Mouse (Mus musculus) MEL (cell line): ENCODE results near the gene Kctd11. TPM values are rescaled to one million over a fixed set of nuclear protein-coding genes. Genes with fewer than 3 reads are reported as not detected.

Experiments
- DNase-seq: peaks from one replicate; pipeline ENCODE4 v3.0.0; 2011; ENCODE audit warnings: low read depth, low spot score
- H3K27ac ChIP-seq: 2 replicates; pipeline ENCODE4 v1.5.1; 2012; ENCODE audit warnings: low read depth, mild to moderate bottlenecking, control low read depth, low read length, moderate library complexity; ENCODE audit not compliant: control insufficient read depth
- H3K27me3 ChIP-seq, 2 experiments: fragments of 150-350 bp in 1 of 2; sonication (generic) in 1 of 2; 2 replicates each; pipeline ENCODE4 v1.6.1; 2012; ENCODE audit warnings: low read length in 2 of 2, mild to moderate bottlenecking in 2 of 2, improper control_type of control experiment in 1 of 2, moderate library complexity in 1 of 2; ENCODE audit not compliant: insufficient read depth in 2 of 2, control insufficient read depth in 1 of 2
- H3K36me3 ChIP-seq, 2 experiments: 2 replicates each; pipeline ENCODE4 v1.6.1; 2012 to 2014; ENCODE audit warnings: low read length in 2 of 2, improper control_type of control experiment in 1 of 2, inconsistent platforms in 1 of 2, mild to moderate bottlenecking in 1 of 2; ENCODE audit not compliant: insufficient read depth in 2 of 2, control insufficient read depth in 1 of 2
- H3K4me1 ChIP-seq, 2 experiments: fragments of 150-350 bp in 1 of 2; sonication (generic) in 1 of 2; 2 replicates each; pipeline ENCODE4 v1.6.1; 2012; ENCODE audit warnings: low read length in 2 of 2, improper control_type of control experiment in 1 of 2, mild to moderate bottlenecking in 1 of 2; ENCODE audit not compliant: insufficient read depth in 2 of 2, control insufficient read depth in 1 of 2
- H3K4me3 ChIP-seq, 2 experiments: fragments of 150-350 bp in 1 of 2; sonication (generic) in 1 of 2; 2 replicates each; pipeline ENCODE4 v1.5.1; 2012; ENCODE audit warnings: low read depth in 2 of 2, low read length in 2 of 2, mild to moderate bottlenecking in 2 of 2, moderate library complexity in 2 of 2, control low read depth in 1 of 2, improper control_type of control experiment in 1 of 2; ENCODE audit not compliant: control insufficient read depth in 1 of 2, insufficient read depth in 1 of 2
- H3K79me2 ChIP-seq: 2 replicates; pipeline ENCODE4 v1.6.1; 2012; ENCODE audit warnings: mild to moderate bottlenecking, low read length, moderate library complexity; ENCODE audit not compliant: control insufficient read depth, poor library complexity, insufficient read depth
- H3K9ac ChIP-seq: 2 replicates; pipeline ENCODE4 v1.6.1; 2012; ENCODE audit warnings: low read depth, mild to moderate bottlenecking, control low read depth, low read length, moderate library complexity; ENCODE audit not compliant: control insufficient read depth, poor library complexity, severe bottlenecking
- H3K9me3 ChIP-seq: fragments of 150-350 bp; sonication (generic); replicated peaks from 2 replicates; pipeline ENCODE4 v1.6.1; 2012; ENCODE audit warnings: mild to moderate bottlenecking, low read length, improper control_type of control experiment, moderate library complexity; ENCODE audit not compliant: insufficient read depth
- BHLHE40 ChIP-seq: IDR thresholded peaks from 2 replicates; pipeline ENCODE4 v1.6.1; 2012; ENCODE audit warnings: low read depth, mild to moderate bottlenecking, inconsistent platforms, low read length, improper control_type of control experiment, borderline replicate concordance
- CHD1 ChIP-seq: IDR thresholded peaks from 2 replicates; pipeline ENCODE4 v1.6.1; 2012; ENCODE audit warnings: low read depth, mild to moderate bottlenecking, inconsistent platforms, low read length, improper control_type of control experiment
- CHD2 ChIP-seq: IDR thresholded peaks from 2 replicates; pipeline ENCODE4 v1.6.1; 2011; ENCODE audit warnings: low read length, improper control_type of control experiment
- E2F4 ChIP-seq: IDR thresholded peaks from 2 replicates; pipeline ENCODE4 v1.6.1; 2011; ENCODE audit warnings: low read depth, low read length, improper control_type of control experiment, borderline replicate concordance
- ELF1 ChIP-seq: IDR thresholded peaks from 2 replicates; pipeline ENCODE4 v1.6.1; 2014; ENCODE audit warnings: low read depth, mild to moderate bottlenecking, inconsistent platforms, low read length, improper control_type of control experiment, moderate library complexity
- EP300 ChIP-seq, 2 experiments: IDR thresholded peaks; 2 replicates each; pipeline ENCODE4 v1.6.1; 2011; ENCODE audit warnings: improper control_type of control experiment in 2 of 2, low read length in 2 of 2, low read depth in 1 of 2, mild to moderate bottlenecking in 1 of 2
- GATA1 ChIP-seq: IDR thresholded peaks from 2 replicates; pipeline ENCODE4 v1.6.1; 2011; ENCODE audit warnings: low read depth, low read length, improper control_type of control experiment
- HCFC1 ChIP-seq: IDR thresholded peaks from 2 replicates; pipeline ENCODE4 v1.6.1; 2012; ENCODE audit warnings: low read depth, mild to moderate bottlenecking, inconsistent platforms, low read length, improper control_type of control experiment, moderate library complexity
- JUND ChIP-seq: IDR thresholded peaks from 2 replicates; pipeline ENCODE4 v1.6.1; 2011; ENCODE audit warnings: low read depth, mild to moderate bottlenecking, improper control_type of control experiment, low read length
- MAFK ChIP-seq: IDR thresholded peaks from 2 replicates; pipeline ENCODE4 v1.6.1; 2011; ENCODE audit warnings: low read depth, mild to moderate bottlenecking, low read length, improper control_type of control experiment, borderline replicate concordance
- NRF1 ChIP-seq: IDR thresholded peaks from 2 replicates; pipeline ENCODE4 v1.6.1; 2014; ENCODE audit warnings: low read depth, mild to moderate bottlenecking, inconsistent platforms, low read length, improper control_type of control experiment, moderate library complexity; ENCODE audit not compliant: poor library complexity, insufficient read depth, severe bottlenecking
- POLR2A ChIP-seq, 2 experiments: IDR thresholded peaks; 2 replicates each; pipeline ENCODE4 v1.6.1; 2011 to 2012; ENCODE audit warnings: low read length in 2 of 2, mild to moderate bottlenecking in 2 of 2, control low read depth in 1 of 2, improper control_type of control experiment in 1 of 2, low read depth in 1 of 2, moderate library complexity in 1 of 2; ENCODE audit not compliant: control insufficient read depth in 1 of 2, insufficient read depth in 1 of 2, poor library complexity in 1 of 2
- POLR2AphosphoS2 ChIP-seq: IDR thresholded peaks from 2 replicates; pipeline ENCODE4 v1.6.1; 2011; ENCODE audit warnings: low read length, improper control_type of control experiment
- SIN3A ChIP-seq: IDR thresholded peaks from 2 replicates; pipeline ENCODE4 v1.6.1; 2012; ENCODE audit warnings: low read length, improper control_type of control experiment, inconsistent platforms
- USF1 ChIP-seq: IDR thresholded peaks from 2 replicates; pipeline ENCODE4 v1.6.1; 2014; ENCODE audit warnings: low read depth, mild to moderate bottlenecking, inconsistent platforms, low read length, improper control_type of control experiment, moderate library complexity
- ZMIZ1 ChIP-seq: IDR thresholded peaks from 2 replicates; pipeline ENCODE4 v1.6.1; 2012; ENCODE audit warnings: low read depth, mild to moderate bottlenecking, inconsistent platforms, low read length, improper control_type of control experiment, moderate library complexity
- ZNF384 ChIP-seq: IDR thresholded peaks from 2 replicates; pipeline ENCODE4 v1.6.1; 2012; ENCODE audit warnings: low read depth, mild to moderate bottlenecking, inconsistent platforms, low read length, improper control_type of control experiment
- polyA plus RNA-seq, 2 experiments: library from polyadenylated mRNA; stranded (reverse) in 1 of 2; unstranded in 1 of 2; fragments of >175 nt in 1 of 2; fragments of >200 nt in 1 of 2; gene quantifications; 2 replicates each; pipeline versions ENCODE4 v1.2.1 to v1.2.4; 2012; ENCODE audit warnings: low replicate concordance in 2 of 2, low read depth in 1 of 2; ENCODE audit not compliant: insufficient read length in 2 of 2, insufficient read depth in 1 of 2, missing spikeins in 1 of 2
- total RNA-seq: library from RNA; depleted of rRNA; stranded (reverse); fragments of 300-350 nt; gene quantifications from 2 replicates; pipeline ENCODE4 v1.2.3, GENCODE M21; 2012

The Kctd11 gene
- total and polyA plus RNA-seq, 3 experiments: 0.19 to 0.49 TPM; not detected in 1

DNA sequence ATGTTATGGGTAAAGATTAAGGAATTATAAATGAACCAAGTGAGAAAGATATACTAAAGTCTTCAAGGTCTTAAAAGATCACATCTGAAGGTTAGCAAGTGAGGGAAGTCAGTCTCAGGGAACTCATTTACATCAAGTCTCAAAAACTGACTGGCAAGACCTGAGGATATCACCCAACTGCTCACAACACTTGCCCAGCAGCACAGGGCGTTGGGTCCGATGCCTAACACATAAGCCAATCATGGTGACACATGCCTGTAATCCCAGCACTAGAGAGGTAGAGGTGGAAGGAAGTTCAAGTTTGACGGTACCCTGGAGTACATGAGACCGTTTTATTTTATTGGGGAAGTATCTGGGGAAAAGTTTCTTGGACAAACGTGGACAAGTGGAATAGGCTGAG lies 36.9 kb upstream of the Kctd11 start:
- Histone ChIP-seq H3K9ac (peak overlapping the region; percentile 83), H3K79me2 (peaks cover 61% of the 10 kb centered on the region), H3K27ac (peak overlapping the region; percentile 50), H3K9me3 (no peaks in the 10 kb centered on the region), H3K4me3 (peak overlapping the region in 1 of 2 experiments; percentile 73; a peak in 2 of 4 replicates), H3K36me3 (peaks cover 22 to 57% of the 10 kb centered on the region in 2 experiments), H3K4me1 (peaks cover 10 to 52% of the 10 kb centered on the region in 2 experiments), H3K27me3 (no peaks in the 10 kb centered on the region)
- TF ChIP-seq SIN3A (peak; percentile 46; the same call in 1 of the 2 replicates), POLR2AphosphoS2 (peak; percentile 40; the same call in 1 of the 2 replicates), NRF1 (no peak), USF1 (no peak), POLR2A (IDR thresholded peaks at IDR 0.05; ENCODE audit: control insufficient read depth in 1 of 2, insufficient read depth in 1 of 2, low read depth in 1 of 2, low read length in 2 of 2, poor library complexity in 1 of 2) (no peak; a peak in 1 of 4 replicates), CHD1 (0 out of 2 replicates have a peak, but pooled peaks have one; percentile 84), ELF1 (no peak), ZNF384 (no peak), CHD2 (no peak), HCFC1 (no peak), GATA1 (no peak), EP300 (IDR thresholded peaks at IDR 0.05; ENCODE audit: low read depth in 1 of 2, low read length in 2 of 2) (no peak), JUND (no peak), BHLHE40 (no peak), E2F4 (no peak)
- no peak for DNase-seq

DNA sequence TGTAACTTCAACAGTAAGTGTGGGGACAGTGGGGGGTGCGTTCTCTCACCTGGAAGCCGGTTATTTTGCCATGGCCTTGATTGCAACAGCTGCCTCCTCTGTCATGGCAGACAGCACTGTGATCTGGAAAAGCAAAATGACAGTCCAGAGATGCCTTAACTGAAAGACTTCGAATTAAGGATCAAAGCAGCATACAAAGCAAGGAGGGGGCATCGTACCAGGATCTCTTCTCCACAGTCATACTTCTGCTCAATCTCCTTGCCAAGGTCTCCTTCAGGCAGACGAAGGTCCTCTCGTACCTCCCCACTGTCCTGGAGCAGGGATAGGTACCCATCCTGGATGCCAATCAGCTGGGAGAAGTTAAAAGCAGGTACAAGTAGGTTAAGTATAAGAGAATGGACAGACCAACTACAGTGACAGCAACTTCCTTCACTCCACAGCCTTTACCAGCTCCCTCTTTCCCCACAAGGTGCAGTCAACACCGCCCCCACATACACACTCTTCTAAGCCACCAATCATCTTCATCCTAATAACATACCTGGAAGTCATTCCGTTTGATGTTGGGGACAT lies 36.3 kb upstream of the Kctd11 start:
- peak overlapping the region; percentile 9; the same call in 1 of the 2 replicates for H3K9ac ChIP-seq
- no peaks in the 10 kb centered on the region for H3K27me3 ChIP-seq

More for the DNA sequence above, 36.3 kb upstream of the Kctd11 start:
- Histone ChIP-seq H3K36me3 (peaks cover 22 to 52% of the 10 kb centered on the region in 2 experiments), H3K79me2 (peaks cover 61% of the 10 kb centered on the region), H3K4me3 (no peak overlapping the region), H3K9me3 (no peaks in the 10 kb centered on the region), H3K4me1 (peaks cover 4 to 53% of the 10 kb centered on the region in 2 experiments), H3K27ac (peak overlapping the region; percentile 74)
- no peak for DNase-seq
- 0 out of 2 replicates have a peak, but pooled peaks have one; percentile 53 for TF ChIP-seq ZMIZ1
- TF ChIP-seq MAFK: no peak
- peak; percentile 34; the same call in 1 of the 2 replicates for TF ChIP-seq SIN3A
- peak in 1 of 2 experiments; percentile 51; a peak in 2 of 4 replicates for TF ChIP-seq POLR2A (IDR thresholded peaks at IDR 0.05; ENCODE audit: control insufficient read depth in 1 of 2, insufficient read depth in 1 of 2, low read depth in 1 of 2, low read length in 2 of 2, poor library complexity in 1 of 2)
- TF ChIP-seq, all 39 proteins: peak for 3
